Mouse (Mus musculus) hindbrain, embryonic 14.5 days (tissue): ENCODE measurements around the gene Rnf152. TPM values are rescaled to one million over a fixed set of nuclear protein-coding genes. Genes with fewer than 3 reads are reported as not detected.

Source experiments
- ATAC-seq: fragments of 200-750 bp; cut with Nextera tagmentation; 2 replicates; pipeline ENCODE4 v1.8.0; 2017; ENCODE audit warnings: moderate number of reproducible peaks, mild to moderate bottlenecking, moderate TSS enrichment, moderate library complexity; ENCODE audit not compliant: low FRiP score
- DNase-seq: peaks from one replicate; pipeline ENCODE4 v3.0.0-alpha.2; 2015; ENCODE audit warnings: low spot score
- H3K27ac ChIP-seq: fragments of 300-500 bp; sonication (generic); 2 replicates; pipeline ENCODE4 v1.5.1; 2014; ENCODE audit warnings: mild to moderate bottlenecking, moderate library complexity
- H3K27me3 ChIP-seq: fragments of 300-500 bp; sonication (generic); 2 replicates; pipeline ENCODE4 v1.6.1; 2014; ENCODE audit warnings: mild to moderate bottlenecking, low read length, mixed read lengths; ENCODE audit not compliant: control insufficient read depth, insufficient read depth
- H3K36me3 ChIP-seq: fragments of 300-500 bp; sonication (generic); replicated peaks from 2 replicates; pipeline ENCODE4 v1.6.1; 2014; ENCODE audit not compliant: control insufficient read depth, insufficient read depth
- H3K4me1 ChIP-seq: fragments of 300-500 bp; sonication (generic); replicated peaks from 2 replicates; pipeline ENCODE4 v1.6.1; 2014; ENCODE audit warnings: antibody characterized with exemption, low read length, mixed read lengths; ENCODE audit not compliant: control insufficient read depth, insufficient read depth
- H3K4me2 ChIP-seq: fragments of 300-500 bp; sonication (generic); replicated peaks from 2 replicates; pipeline ENCODE4 v1.6.1; 2014; ENCODE audit warnings: mild to moderate bottlenecking, moderate library complexity
- H3K4me3 ChIP-seq: fragments of 300-500 bp; sonication (generic); replicated peaks from 2 replicates; pipeline ENCODE4 v1.5.1; 2014; ENCODE audit warnings: mild to moderate bottlenecking, low read length
- H3K9ac ChIP-seq: fragments of 300-500 bp; sonication (generic); 2 replicates; pipeline ENCODE4 v1.6.1; 2014
- H3K9me3 ChIP-seq: fragments of 300-500 bp; sonication (generic); 2 replicates; pipeline ENCODE4 v1.6.1; 2016; ENCODE audit warnings: low read length; ENCODE audit not compliant: control insufficient read depth
- WGBS: fragments of 180-500 bp; shearing (Covaris S2); extraction: QIAGEN DNeasy Blood & Tissue Kit; methylation state at CpG from one replicate; pipeline ENCODE4 v1.1.7; 2014; 5-methylcytosine and 5-hydroxymethylcytosine counted together
- polyA plus RNA-seq: library from polyadenylated mRNA; unstranded; fragments of >200 nt; fragmentation: Nextera tagmentation; extraction: Ambion mirVana; gene quantifications from 2 replicates; pipeline ENCODE4 v1.2.1, GENCODE M21; 2014

Gene Rnf152
- polyA plus RNA-seq, 1 experiment from 2014 or later, result 31.6 TPM

DNA sequence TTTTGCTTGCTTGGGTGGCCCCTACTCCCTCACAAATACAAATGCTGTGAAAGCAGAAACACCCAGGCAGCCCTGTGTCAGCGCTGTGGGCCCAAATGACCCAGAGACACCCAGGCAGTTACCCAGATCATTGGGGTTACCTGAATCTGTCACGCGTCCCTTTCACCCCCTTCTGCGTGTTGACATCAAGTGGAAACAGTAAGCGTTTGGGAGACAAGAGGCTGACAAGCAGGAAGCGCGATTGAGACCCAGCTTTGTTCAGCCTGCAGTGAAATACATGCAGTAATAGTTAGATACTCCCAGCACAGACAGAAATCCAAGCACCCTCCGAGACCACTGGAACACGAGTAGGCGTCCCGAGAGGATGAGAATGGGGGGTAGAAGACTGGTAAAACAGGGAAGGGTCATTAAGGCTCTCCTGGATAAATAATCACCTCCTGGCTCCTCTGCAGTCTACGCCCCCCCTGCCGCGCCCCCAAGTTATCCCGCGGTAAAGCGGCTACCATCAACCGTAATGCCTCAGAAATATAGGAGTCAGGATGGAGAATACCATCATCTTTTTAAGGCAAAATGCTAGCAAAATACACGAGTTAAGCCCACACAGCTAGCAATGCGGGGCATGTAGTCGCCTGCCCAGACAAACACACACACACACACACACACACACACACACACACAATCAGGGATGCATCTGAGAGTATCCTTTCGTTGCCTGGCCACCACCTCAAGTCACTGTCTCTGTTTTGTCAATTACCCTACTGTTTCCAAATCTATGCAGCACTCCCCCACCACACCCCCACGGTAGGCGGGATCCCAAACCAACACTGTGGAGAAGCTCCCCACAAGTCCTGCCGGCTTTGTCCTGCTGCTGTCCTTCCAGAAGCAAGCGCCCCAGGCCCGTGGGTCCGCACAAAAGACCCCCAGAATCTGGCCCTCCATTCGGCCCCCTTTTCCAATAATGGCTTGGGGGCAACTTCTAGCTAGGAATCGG is 1.3 kb downstream of the Rnf152 start:
- peak overlapping the region; percentile 71 for H3K4me3 ChIP-seq
- H3K27ac ChIP-seq, result peak overlapping the region; percentile 86
- H3K9me3 ChIP-seq, result no peaks in the 10 kb centered on the region
- H3K9ac ChIP-seq, result peak overlapping the region; percentile 78
- peaks cover 11% of the 10 kb centered on the region; the same call in 1 of the 2 replicates for H3K4me1 ChIP-seq
- peak; percentile 56 for DNase-seq
- WGBS, result 4% methylated on average over 30 of the region's 30 CpGs
- 0 out of 2 replicates have a peak, but pooled peaks cover 4% of the 10 kb centered on the region for H3K36me3 ChIP-seq
- peak; percentile 66 for ATAC-seq
- H3K4me2 ChIP-seq, result peak overlapping the region; percentile 61
- H3K27me3 ChIP-seq, result no peaks in the 10 kb centered on the region

DNA sequence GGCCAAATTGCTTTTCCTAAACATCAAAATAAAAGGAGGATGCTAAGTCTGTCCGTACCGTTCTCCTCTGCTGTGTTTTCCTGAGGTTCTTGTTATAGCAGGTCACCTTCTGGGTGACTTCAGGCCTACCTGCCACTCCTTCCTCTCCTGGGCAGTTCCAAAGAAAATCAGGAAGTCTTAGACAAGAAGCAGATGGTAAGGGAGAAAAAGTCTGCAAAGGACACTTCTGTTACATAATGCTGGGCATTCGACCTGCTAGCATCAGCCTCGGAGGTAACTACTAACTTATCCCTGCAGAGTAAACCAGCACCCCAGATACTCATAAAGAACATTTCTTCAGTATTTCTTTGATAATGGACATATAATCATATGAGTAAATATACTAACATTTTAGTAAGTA is 4.7 kb downstream of the Rnf152 start:
- no peaks in the 10 kb centered on the region for H3K9me3 ChIP-seq
- 0 out of 2 replicates have a peak, but pooled peaks cover 4% of the 10 kb centered on the region for H3K36me3 ChIP-seq
- no peak overlapping the region for H3K27ac ChIP-seq
- no peaks in the 10 kb centered on the region for H3K27me3 ChIP-seq
- peaks cover 11% of the 10 kb centered on the region; the same call in 1 of the 2 replicates for H3K4me1 ChIP-seq
- no peak overlapping the region for H3K4me3 ChIP-seq
- no peak overlapping the region for H3K4me2 ChIP-seq
- no peak overlapping the region for H3K9ac ChIP-seq
- DNase-seq, result no peak
- WGBS, result 96% methylated on average over 4 of the region's 4 CpGs
- no peak for ATAC-seq

DNA sequence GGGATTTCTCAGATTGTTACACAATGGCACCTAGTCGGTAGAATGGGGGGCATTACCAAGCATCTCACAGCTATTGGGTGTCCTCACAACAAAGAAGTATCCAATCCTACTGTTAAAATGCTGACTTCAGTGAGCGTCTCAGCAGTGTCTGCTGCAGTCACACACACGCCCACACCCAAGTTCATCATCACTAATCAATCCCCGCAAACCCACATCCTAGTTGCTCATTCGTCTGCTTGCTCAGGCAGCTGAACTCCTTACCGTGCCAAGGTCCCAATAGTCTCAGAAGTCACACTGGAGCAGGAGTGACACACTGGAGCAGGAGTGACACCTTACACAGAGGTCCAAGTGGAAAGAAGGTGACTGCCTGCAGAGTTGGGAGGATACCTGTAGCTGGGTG is 14.2 kb downstream of the Rnf152 start:
- Histone ChIP-seq H3K9me3 (no peaks in the 10 kb centered on the region), H3K27me3 (no peaks in the 10 kb centered on the region), H3K27ac (no peak overlapping the region), H3K4me2 (no peak overlapping the region), H3K9ac (no peak overlapping the region), H3K4me1 (no peaks in the 10 kb centered on the region), H3K36me3 (no peaks in the 10 kb centered on the region), H3K4me3 (no peak overlapping the region)
- ATAC-seq (no peak), DNase-seq (no peak)
- 84% methylated on average over 6 of the region's 6 CpGs for WGBS

DNA sequence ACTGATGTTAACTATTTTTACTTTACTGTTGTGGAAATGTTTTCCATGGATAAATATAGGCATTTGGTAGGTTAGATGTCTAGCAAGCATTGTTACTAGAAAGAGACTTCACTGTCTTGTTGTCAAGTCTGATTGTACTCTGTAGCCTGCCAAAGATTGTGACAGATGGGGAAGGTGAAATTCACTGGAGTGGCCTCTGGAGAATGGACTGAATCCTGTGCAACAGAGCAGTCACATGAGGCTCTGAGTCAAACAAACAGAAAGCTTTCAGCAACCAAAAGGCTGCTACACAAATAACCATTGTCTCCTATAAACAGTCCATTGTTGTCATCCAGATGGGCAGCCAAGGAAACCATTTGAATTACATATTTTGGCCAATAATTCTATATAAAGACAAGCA is 15.6 kb downstream of the Rnf152 start:
- H3K9ac ChIP-seq, result no peak overlapping the region
- no peaks in the 10 kb centered on the region for H3K36me3 ChIP-seq
- H3K4me2 ChIP-seq, result no peak overlapping the region
- no peak overlapping the region for H3K4me3 ChIP-seq
- no peaks in the 10 kb centered on the region for H3K4me1 ChIP-seq
- no peaks in the 10 kb centered on the region for H3K9me3 ChIP-seq
- DNase-seq, result no peak
- no peak for ATAC-seq
- H3K27ac ChIP-seq, result no peak overlapping the region
- H3K27me3 ChIP-seq, result no peaks in the 10 kb centered on the region

DNA sequence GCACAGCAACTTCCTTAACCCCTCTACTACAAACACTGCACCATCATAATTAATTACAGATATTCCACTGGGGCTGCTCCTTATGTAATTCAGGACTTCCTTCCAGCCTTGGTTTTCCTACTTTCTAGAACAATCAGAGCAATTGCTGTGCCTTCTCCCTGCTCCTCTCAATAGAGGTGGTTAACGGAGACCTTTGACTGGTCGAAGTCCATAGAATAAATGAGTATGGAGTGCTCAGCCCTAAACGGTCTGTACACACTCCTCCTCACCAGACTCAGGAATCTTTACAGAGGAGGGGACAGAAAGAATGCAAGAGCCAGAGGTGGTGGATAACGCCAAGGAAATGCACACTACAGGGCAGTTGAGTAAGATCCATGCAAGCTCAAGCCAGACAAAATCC is 19.1 kb downstream of the Rnf152 start:
- WGBS, result 88% methylated on average over 4 of the region's 4 CpGs

DNA sequence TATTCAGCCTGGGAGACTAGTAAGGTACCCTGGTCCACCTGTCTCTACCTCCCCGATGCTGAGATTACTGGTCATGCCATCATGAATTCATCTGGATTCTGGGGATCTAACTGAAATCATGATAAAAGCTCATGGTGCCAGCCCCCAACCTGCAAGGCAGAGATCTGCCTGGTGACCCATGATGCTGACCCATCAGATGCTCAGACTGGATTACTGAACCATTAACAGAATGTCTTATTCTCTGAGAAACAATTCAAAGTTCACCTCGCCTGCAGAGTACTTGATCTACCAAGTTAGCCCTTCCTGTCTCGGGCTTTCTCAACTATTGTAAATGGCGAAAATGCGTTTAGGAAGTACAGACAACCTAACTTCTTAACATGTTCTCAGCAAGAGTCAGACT is 20.4 kb downstream of the Rnf152 start:
- Histone ChIP-seq H3K4me2 (no peak overlapping the region), H3K36me3 (no peaks in the 10 kb centered on the region), H3K4me1 (no peaks in the 10 kb centered on the region; the same call in 1 of the 2 replicates), H3K27ac (no peak overlapping the region), H3K4me3 (no peak overlapping the region), H3K27me3 (no peaks in the 10 kb centered on the region), H3K9me3 (no peaks in the 10 kb centered on the region), H3K9ac (no peak overlapping the region)
- 93% methylated on average over 5 of the region's 5 CpGs for WGBS
- no peak for DNase-seq
- ATAC-seq, result no peak

More for the DNA sequence above, 19.1 kb downstream of the Rnf152 start:
- Histone ChIP-seq H3K36me3 (no peaks in the 10 kb centered on the region), H3K9me3 (no peaks in the 10 kb centered on the region), H3K4me2 (no peak overlapping the region), H3K27ac (no peak overlapping the region), H3K9ac (no peak overlapping the region), H3K27me3 (no peaks in the 10 kb centered on the region), H3K4me3 (no peak overlapping the region), H3K4me1 (no peaks in the 10 kb centered on the region)
- no peak for DNase-seq
- ATAC-seq, result no peak

DNA sequence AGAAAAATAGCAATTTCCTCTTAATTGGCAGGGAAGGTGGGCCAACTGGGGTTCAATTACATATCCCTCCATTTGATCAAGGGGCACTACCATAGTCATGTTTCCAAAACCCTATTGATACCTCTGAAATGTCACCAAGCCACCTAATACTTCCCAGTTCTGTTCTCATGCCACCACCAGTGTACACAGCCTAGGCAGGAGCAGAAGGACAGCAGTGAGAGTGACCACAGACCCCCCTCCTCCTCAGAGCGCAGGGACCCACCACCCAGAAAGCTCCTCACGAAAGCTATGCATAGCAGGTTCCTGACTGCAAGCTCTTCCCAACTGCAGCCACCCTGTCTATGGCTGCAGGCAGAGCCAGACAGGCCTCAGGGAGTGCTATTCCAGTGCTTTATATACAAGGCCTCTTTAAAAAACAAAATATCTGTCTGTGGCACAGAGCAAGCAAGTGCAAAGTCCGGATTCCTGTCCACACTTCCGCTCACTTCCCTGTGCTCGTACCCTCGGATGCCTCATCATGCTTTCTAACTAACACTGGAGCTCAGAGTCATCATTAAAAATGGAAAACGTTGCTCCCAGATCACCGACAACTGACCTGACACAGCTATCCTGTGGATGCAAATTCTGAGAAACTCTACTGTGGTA is 24.3 kb downstream of the Rnf152 start:
- H3K4me2 ChIP-seq, result no peak overlapping the region
- H3K9me3 ChIP-seq, result no peaks in the 10 kb centered on the region
- H3K27me3 ChIP-seq, result no peaks in the 10 kb centered on the region
- H3K4me1 ChIP-seq, result no peaks in the 10 kb centered on the region; the same call in 1 of the 2 replicates
- peak overlapping the region; percentile 14; the same call in 1 of the 2 replicates for H3K27ac ChIP-seq
- no peaks in the 10 kb centered on the region for H3K36me3 ChIP-seq
- H3K9ac ChIP-seq, result no peak overlapping the region
- ATAC-seq, result no peak
- no peak for DNase-seq
- no peak overlapping the region for H3K4me3 ChIP-seq
- WGBS, result 88% methylated on average over 8 of the region's 8 CpGs

DNA sequence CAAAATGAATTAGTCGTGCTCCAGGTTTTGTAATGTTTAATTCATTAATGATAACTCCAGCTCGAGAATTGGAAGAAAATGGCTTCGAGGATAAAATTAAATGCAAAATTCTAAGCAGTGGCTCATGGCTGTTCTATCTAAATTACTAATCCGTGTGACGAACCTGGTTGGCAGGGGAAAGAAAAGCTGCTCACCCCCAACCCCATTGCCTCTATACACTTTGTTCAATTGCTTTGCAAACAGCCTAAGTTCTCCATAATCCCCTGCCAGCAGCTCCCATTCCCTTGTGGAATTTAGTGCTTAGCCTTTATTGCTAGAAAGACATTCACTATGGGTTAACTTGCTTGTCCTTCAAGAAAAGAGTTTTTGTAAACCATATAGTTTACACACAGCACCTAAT is 24.9 kb downstream of the Rnf152 start:
- DNase-seq (no peak), ATAC-seq (no peak)
- Histone ChIP-seq H3K4me2 (no peak overlapping the region), H3K9ac (no peak overlapping the region), H3K27ac (peak overlapping the region; percentile 14; the same call in 1 of the 2 replicates), H3K27me3 (no peaks in the 10 kb centered on the region), H3K4me3 (no peak overlapping the region), H3K9me3 (no peaks in the 10 kb centered on the region), H3K4me1 (no peaks in the 10 kb centered on the region; the same call in 1 of the 2 replicates), H3K36me3 (no peaks in the 10 kb centered on the region)
- WGBS, result 49% methylated on average over 5 of the region's 5 CpGs

DNA sequence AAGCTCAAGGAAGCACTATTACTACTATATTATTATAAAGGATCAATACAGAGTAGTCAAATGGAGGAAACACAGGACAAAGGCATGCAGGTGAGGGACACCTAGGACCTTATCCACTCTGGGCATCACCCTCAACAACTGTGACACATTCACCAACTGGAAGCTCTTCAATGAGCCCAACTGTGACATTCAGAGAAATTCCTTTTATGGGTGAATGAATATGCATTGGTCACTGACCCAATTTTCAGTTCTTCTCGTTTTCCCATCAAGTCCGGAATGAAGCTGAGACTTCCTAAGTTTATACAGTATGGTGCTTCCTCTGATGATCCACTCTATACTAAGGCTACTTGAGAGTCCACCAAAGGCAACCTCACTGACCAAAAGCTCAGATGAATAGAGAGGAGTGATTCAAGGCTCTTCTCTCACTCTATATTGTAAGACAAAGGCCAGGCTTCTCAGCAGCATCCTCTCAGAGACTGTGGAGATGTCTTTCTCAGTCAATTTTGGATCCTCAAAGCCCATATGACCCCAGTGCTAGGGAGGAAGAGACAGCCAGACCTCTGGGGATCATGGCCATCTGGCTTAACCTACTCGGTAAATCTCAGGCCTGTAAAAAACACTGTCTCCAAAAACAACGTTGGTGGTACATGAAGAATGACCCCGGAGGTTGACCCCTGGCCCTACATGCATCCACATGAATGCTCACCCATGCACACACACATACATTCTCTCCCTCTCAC is 25.8 kb downstream of the Rnf152 start:
- 73% methylated on average over 5 of the region's 5 CpGs for WGBS
- Histone ChIP-seq H3K9ac (no peak overlapping the region), H3K4me3 (no peak overlapping the region), H3K4me2 (no peak overlapping the region), H3K27me3 (no peaks in the 10 kb centered on the region), H3K27ac (no peak overlapping the region; the same call in 1 of the 2 replicates), H3K9me3 (no peaks in the 10 kb centered on the region), H3K36me3 (no peaks in the 10 kb centered on the region), H3K4me1 (no peaks in the 10 kb centered on the region; the same call in 1 of the 2 replicates)
- ATAC-seq (no peak), DNase-seq (no peak)
